Mouse (Mus musculus) midbrain, embryonic 16.5 days (tissue): ENCODE results near the gene Adora1. TPM values are rescaled to one million over a fixed set of nuclear protein-coding genes. Genes with fewer than 3 reads are reported as not detected.
A peak's percentile ranks its signal among the peaks of the same experiment; 100 is the strongest.

Experiments used
- ATAC-seq: fragments of 200-750 bp; cut with Nextera tagmentation; 2 replicates; pipeline ENCODE4 v1.8.0; 2017; ENCODE audit warnings: moderate TSS enrichment
- H3K27ac ChIP-seq: fragments of 300-500 bp; sonication (generic); 2 replicates; pipeline ENCODE4 v1.5.1; 2014; ENCODE audit warnings: mild to moderate bottlenecking, low read length, mixed read lengths
- H3K27me3 ChIP-seq: fragments of 300-500 bp; sonication (generic); 2 replicates; pipeline ENCODE4 v1.6.1; 2014; ENCODE audit warnings: low read depth, low read length, mixed read lengths; ENCODE audit not compliant: control insufficient read depth, insufficient read depth
- H3K36me3 ChIP-seq: fragments of 300-500 bp; sonication (generic); 2 replicates; pipeline ENCODE4 v1.6.1; 2014; ENCODE audit warnings: mild to moderate bottlenecking, low read length, moderate library complexity, mixed read lengths; ENCODE audit not compliant: control insufficient read depth, insufficient read depth
- H3K4me1 ChIP-seq: fragments of 300-500 bp; sonication (generic); 2 replicates; pipeline ENCODE4 v1.6.1; 2014; ENCODE audit warnings: mild to moderate bottlenecking, low read length, mixed read lengths; ENCODE audit not compliant: control insufficient read depth, insufficient read depth
- H3K4me2 ChIP-seq: fragments of 300-500 bp; sonication (generic); 2 replicates; pipeline ENCODE4 v1.6.1; 2014; ENCODE audit warnings: mild to moderate bottlenecking, low read length, mixed read lengths
- H3K4me3 ChIP-seq: fragments of 300-500 bp; sonication (generic); 2 replicates; pipeline ENCODE4 v1.5.1; 2014; ENCODE audit warnings: low read depth, mild to moderate bottlenecking, low read length, moderate library complexity, mixed read lengths
- H3K9ac ChIP-seq: fragments of 300-500 bp; sonication (generic); 2 replicates; pipeline ENCODE4 v1.6.1; 2014; ENCODE audit warnings: low read depth, low read length, mixed read lengths
- H3K9me3 ChIP-seq: fragments of 300-500 bp; sonication (generic); replicated peaks from 2 replicates; pipeline ENCODE4 v1.6.1; 2014; ENCODE audit warnings: mild to moderate bottlenecking, low read length, mixed read lengths; ENCODE audit not compliant: control insufficient read depth, poor library complexity, severe bottlenecking
- WGBS: fragments of 180-500 bp; shearing (Covaris S2); extraction: QIAGEN DNeasy Blood & Tissue Kit; methylation state at CpG from one replicate; pipeline ENCODE4 v1.1.7; 2014; 5-methylcytosine and 5-hydroxymethylcytosine counted together
- polyA plus RNA-seq: library from polyadenylated mRNA; unstranded; fragments of >200 nt; fragmentation: Nextera tagmentation; extraction: Ambion mirVana; gene quantifications from 2 replicates; pipeline ENCODE4 v1.2.1, GENCODE M21; 2015

Gene Adora1
- polyA plus RNA-seq, 1 experiment from 2014 or later = 26.6 TPM

DNA sequence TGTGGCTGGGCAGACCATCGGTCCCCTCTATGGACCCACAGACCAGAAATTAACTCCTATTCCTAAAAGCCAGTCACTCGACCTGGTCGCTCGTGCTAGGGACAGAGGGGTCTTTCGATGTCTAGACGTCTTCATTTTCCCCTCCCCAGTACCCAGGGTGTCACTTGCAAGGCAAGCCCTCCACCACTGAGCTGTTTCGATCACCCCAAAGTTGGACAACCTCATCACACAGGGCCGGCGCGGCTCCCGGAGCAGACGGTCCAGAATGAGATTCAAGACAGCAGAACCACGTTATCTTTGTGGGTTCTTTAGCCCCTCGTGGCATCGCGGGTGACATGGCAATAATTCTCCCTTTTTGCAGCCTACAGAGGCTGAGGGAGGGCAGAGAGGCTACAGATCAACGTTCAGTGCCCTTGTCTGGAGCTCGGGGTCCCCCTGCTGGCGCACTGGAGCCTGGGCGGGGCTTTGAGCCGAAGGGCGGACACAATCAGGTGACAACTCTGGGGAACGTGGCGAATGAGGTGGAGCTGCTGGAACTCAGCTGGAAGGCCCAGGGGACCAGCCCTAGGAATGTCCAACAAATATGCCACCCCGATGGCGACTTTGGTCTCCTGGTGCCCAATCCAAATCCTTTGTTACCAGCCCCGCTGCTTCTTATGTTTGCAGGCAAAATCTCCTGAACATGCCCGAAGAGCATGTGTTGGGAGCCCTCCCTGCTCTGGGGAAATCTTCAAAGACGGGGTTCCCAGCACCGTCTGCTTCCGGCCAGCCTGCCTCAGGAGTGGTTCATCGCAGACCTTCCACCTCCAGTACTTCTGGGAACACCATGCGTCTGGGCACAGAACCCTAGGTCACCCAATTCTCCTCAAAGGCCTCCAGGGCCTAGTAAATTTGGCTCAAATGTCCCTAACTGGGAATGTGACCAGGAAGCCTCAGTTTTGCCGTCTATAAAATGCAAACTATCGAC, 9.0 kb upstream of the Adora1 start:
- H3K27me3 ChIP-seq = no peaks in the 10 kb centered on the region
- no peak overlapping the region for H3K27ac ChIP-seq
- peak; percentile 91 for ATAC-seq
- H3K9ac ChIP-seq = peak overlapping the region; percentile 65
- peak overlapping the region; percentile 17 for H3K4me3 ChIP-seq
- no peaks in the 10 kb centered on the region for H3K9me3 ChIP-seq
- peaks cover 8% of the 10 kb centered on the region for H3K4me1 ChIP-seq
- no peaks in the 10 kb centered on the region for H3K36me3 ChIP-seq
- WGBS = 22% methylated on average over 35 of the region's 35 CpGs
- H3K4me2 ChIP-seq = peak overlapping the region; percentile 54

DNA sequence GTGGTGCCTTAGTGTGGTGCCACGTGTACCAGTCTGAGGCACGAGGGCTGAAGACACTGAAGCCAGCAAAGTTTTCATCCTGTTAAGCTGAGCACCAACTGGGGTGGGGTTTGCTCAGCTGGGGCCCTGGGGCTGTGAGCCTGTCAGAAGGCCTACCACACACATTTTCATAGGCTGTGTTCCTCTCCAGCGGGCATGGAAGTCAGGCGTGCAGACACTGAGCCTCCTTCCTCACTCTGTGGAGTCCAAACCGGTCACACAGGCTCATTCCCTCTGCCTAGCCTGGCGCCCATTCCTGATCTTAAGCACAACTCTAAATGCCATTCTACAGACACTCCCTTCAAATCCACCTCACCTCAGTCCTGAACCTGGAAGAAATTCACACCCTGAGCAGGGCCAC, 8.3 kb upstream of the Adora1 start:
- no peak overlapping the region for H3K4me3 ChIP-seq
- no peaks in the 10 kb centered on the region for H3K9me3 ChIP-seq
- H3K27ac ChIP-seq = no peak overlapping the region
- no peak overlapping the region; the same call in 1 of the 2 replicates for H3K4me2 ChIP-seq
- 0 out of 2 replicates have a peak, but pooled peaks have one; percentile 19 for ATAC-seq
- no peaks in the 10 kb centered on the region for H3K36me3 ChIP-seq
- no peak overlapping the region for H3K9ac ChIP-seq
- H3K4me1 ChIP-seq = peaks cover 8% of the 10 kb centered on the region
- H3K27me3 ChIP-seq = no peaks in the 10 kb centered on the region
- 74% methylated on average over 6 of the region's 6 CpGs for WGBS

DNA sequence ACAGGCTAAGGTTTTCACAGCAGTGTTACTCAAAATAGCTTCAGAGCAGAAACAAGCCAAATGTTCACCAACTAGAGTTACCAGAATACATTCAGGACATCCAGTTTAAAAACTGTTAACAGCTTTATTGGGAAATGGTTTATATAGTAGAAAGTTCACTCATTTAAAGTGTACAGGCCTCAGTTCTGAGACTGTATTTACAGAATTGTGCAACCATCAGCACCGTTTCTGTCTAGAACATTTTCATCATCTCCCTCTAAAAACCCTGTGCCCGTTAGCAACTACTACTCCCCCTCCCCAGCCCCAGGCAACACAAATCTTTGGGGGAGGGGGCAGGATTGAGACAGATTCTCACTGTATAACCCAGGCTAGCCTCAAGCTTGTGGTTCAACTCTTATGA, 7.1 kb upstream of the Adora1 start:
- WGBS = 62% methylated on average over 2 of the region's 2 CpGs
- no peak overlapping the region for H3K27ac ChIP-seq
- no peaks in the 10 kb centered on the region for H3K36me3 ChIP-seq
- H3K4me3 ChIP-seq = no peak overlapping the region
- H3K9me3 ChIP-seq = no peaks in the 10 kb centered on the region
- H3K27me3 ChIP-seq = no peaks in the 10 kb centered on the region; the same call in 1 of the 2 replicates
- peaks cover 8% of the 10 kb centered on the region for H3K4me1 ChIP-seq
- no peak overlapping the region for H3K9ac ChIP-seq
- no peak overlapping the region for H3K4me2 ChIP-seq
- no peak for ATAC-seq

DNA sequence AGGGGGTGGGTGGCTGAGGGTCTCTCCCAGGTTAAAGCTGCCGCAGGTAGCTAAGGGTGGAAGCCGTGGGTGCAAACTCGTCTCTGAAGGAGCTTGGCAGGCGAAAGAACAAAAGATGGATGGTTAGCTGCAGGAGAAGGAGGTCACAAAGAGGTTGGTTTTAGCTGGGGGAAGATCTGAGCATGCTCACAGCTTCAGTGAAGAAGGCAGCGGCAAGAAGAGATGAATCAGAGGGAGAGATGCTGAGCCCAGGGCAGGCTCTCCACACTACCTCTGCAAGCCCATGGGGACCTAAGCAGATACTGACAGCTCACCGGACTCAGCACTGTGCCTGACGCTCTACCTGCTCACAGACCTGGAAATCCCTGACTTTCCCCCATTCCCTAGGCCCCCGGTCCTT, 6.1 kb upstream of the Adora1 start:
- H3K36me3 ChIP-seq = no peaks in the 10 kb centered on the region
- ATAC-seq = no peak
- no peak overlapping the region for H3K9ac ChIP-seq
- WGBS = 68% methylated on average over 8 of the region's 8 CpGs
- no peak overlapping the region for H3K4me3 ChIP-seq
- no peak overlapping the region for H3K4me2 ChIP-seq
- H3K27me3 ChIP-seq = no peaks in the 10 kb centered on the region; the same call in 1 of the 2 replicates
- no peak overlapping the region for H3K27ac ChIP-seq
- H3K9me3 ChIP-seq = no peaks in the 10 kb centered on the region
- H3K4me1 ChIP-seq = peaks cover 8% of the 10 kb centered on the region

DNA sequence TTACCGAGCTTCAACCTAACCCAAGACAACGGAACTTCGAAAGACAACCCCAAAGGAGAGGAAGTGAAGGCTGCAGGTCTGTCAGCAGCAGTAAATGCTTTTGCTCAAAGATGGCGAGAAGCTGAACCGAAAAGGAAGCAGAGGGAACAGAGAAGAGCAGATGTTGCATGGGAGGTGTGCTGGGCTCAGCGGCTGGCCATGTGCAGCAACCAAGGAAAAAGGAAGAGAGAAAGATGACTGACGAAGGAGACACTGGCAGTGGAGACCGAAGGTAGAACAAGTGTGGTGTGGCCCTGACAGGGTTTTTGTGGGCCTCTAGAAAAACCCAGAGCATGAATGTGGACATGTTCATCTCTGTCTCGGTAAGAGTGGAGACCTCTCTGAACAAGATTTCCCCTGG, 5.5 kb upstream of the Adora1 start:
- Histone ChIP-seq H3K9me3 (no peaks in the 10 kb centered on the region), H3K9ac (no peak overlapping the region), H3K36me3 (no peaks in the 10 kb centered on the region), H3K4me2 (no peak overlapping the region), H3K27me3 (no peaks in the 10 kb centered on the region; the same call in 1 of the 2 replicates), H3K4me3 (no peak overlapping the region), H3K27ac (no peak overlapping the region), H3K4me1 (peaks cover 12% of the 10 kb centered on the region)
- no peak for ATAC-seq
- WGBS = 89% methylated on average over 9 of the region's 9 CpGs

DNA sequence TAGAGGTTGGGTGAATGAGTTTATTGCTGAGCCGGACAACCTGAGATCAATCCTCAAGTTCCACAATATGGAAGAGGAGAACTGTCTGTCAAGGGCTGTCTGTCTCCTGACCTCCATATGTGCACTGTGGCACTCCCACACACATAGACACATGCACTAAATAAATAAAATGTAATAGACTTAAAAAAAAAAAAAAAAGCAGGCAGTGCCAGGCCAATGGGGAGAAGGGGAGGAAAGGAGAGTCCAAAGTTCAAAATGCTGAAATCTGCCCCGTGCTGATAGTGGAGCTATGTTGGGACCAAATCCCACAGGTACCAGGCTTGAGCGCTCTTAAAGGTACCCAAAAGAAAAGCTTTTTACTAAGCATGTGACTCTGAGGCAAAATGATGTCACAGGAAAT, 2.2 kb upstream of the Adora1 start:
- H3K4me1 ChIP-seq = peaks cover 23% of the 10 kb centered on the region
- peaks cover 7% of the 10 kb centered on the region for H3K27me3 ChIP-seq
- 92% methylated on average over 3 of the region's 3 CpGs for WGBS
- ATAC-seq = no peak
- H3K4me3 ChIP-seq = no peak overlapping the region
- H3K9me3 ChIP-seq = no peaks in the 10 kb centered on the region
- H3K36me3 ChIP-seq = no peaks in the 10 kb centered on the region
- H3K9ac ChIP-seq = no peak overlapping the region
- H3K27ac ChIP-seq = no peak overlapping the region
- no peak overlapping the region for H3K4me2 ChIP-seq

DNA sequence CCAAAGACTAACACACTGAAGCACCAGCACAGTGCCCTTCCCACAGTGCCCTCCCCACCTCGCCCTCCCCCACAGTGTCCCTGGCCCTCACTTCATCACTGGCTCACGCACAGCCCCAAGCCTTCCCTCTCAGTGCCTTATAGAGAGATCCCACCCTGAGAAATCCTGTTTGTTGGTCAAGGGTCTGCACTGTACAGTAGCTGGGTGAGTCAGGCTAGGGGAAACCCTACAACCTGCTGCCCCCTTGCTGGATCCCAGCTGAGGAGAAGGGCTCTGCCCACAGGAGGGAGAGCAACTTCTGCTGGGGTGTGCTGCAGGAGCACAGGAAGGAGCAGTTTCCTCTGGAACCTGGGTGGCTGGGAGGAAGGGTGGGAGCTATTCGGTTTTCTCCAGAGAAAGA, 911 bp upstream of the Adora1 start:
- no peak for ATAC-seq
- Histone ChIP-seq H3K36me3 (no peaks in the 10 kb centered on the region), H3K9ac (peak overlapping the region; percentile 77), H3K9me3 (no peaks in the 10 kb centered on the region), H3K27ac (no peak overlapping the region), H3K4me2 (peak overlapping the region; percentile 92), H3K4me3 (no peak overlapping the region), H3K4me1 (peaks cover 24% of the 10 kb centered on the region), H3K27me3 (peaks cover 7% of the 10 kb centered on the region)
- WGBS = 34% methylated on average over 3 of the region's 3 CpGs

DNA sequence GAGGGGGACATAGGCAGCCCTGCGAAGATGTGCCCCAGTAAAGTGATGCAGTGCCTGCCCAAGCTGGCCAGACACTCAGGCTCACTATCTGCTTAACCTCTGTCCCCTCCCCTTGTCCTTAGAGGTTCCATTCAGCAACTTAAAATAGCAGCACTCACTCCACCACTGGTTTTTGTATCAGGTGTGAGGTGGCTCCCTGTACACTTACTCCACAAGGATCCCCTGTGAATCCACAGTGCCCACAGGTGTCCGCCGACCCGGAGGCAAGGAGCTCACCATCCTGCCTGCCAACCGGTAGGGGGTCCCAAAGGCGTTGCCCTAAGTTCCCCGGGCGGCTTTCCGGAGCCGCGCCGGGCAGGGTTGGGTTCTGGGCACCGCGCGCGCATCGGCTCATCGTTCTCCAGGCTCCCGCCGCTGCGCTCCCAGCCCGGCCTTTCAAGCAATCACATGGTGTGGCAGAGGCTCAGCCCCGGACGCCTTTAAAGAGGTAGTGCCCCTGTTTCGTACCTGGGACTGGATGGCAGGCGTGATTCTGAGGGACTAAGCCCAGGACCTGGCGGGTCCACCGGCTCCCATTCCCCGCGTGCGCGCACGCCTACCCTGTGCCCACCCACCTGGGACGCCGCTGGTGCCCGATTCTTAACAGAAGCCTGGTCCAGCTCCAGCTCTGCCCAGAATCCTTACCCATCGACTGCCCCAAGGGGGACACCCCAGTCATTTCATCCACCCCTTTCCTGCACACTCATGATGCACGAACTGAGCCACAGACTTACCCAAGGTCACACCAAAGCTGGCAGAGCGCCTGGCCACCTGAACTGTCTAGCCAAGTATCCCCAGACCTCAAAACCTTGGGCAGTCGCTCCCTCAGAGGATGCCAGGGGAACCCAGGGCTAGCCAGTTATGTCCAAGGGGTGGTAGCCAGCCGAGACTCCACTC, 508 bp downstream of the Adora1 start:
- peak; percentile 83 for ATAC-seq
- Histone ChIP-seq H3K9ac (peak overlapping the region; percentile 77), H3K36me3 (no peaks in the 10 kb centered on the region), H3K4me1 (peaks cover 24% of the 10 kb centered on the region), H3K27me3 (peaks cover 7% of the 10 kb centered on the region), H3K27ac (peak overlapping the region; percentile 31; the same call in 1 of the 2 replicates), H3K4me3 (peak overlapping the region; percentile 57), H3K4me2 (peak overlapping the region; percentile 92), H3K9me3 (no peaks in the 10 kb centered on the region)
- 2% methylated on average over 41 of the region's 41 CpGs for WGBS
